Mouse (Mus musculus): ENCODE measurements at regions not wholly inside any gene's neighbourhood (a gene's known extent, or its start where the extent isn't known, plus 50 kb on each side); places are given as distances from the start of the nearest gene placed in this dataset.

GRCm38 (mm10) chr11:41090391-41090900 lies 335.3 kb upstream of the Ccng1 start:
- peak; percentile 5 for DNase-seq

DNA sequence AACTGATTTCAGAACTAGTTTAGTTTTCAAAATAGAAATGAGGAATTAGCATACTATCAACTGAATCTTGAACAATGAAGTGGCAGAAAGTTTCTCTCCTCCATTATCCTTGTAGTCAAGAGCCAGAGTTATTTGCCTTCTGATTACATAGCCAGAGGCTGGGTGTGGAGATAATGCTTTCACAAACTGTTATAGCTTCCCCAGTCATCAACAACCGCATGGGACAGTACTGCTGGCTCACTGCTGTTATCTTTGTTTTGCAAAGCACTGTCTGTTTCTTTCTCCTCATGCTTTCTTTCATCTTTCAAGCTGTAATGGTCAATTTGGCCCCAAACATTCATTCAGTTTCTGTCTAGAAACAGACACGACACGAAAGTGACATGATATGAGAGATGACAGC lies 308.5 kb upstream of the Ccng1 start:
- no peak for DNase-seq

- DNase-seq = no peak
Measured at GRCm38 (mm10) chr11:41057796-41058195, 302.7 kb upstream of the Ccng1 start.

DNA sequence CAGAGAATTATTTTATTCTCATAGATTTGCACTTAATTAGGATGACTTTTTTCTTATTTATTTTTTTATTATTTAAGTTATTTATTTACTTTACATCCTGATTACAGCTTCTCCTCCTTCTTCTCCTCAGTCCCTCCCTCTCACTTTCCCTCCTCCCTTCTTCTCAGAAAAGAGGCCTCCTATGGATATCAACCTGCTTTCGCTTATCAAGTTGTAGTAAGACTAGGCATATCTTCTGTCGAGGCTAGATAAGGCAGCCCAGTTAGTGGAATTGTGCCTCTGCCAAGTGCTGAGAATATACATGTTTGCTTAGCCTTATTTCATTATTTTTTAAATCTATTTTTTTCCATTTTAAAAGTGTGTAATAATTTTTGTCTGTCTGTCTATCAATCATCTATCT lies 274.9 kb upstream of the Ccng1 start:
- no peak for DNase-seq

- no peak for DNase-seq
Measured at GRCm38 (mm10) chr11:41010096-41010495, 255.0 kb upstream of the Ccng1 start.

DNA sequence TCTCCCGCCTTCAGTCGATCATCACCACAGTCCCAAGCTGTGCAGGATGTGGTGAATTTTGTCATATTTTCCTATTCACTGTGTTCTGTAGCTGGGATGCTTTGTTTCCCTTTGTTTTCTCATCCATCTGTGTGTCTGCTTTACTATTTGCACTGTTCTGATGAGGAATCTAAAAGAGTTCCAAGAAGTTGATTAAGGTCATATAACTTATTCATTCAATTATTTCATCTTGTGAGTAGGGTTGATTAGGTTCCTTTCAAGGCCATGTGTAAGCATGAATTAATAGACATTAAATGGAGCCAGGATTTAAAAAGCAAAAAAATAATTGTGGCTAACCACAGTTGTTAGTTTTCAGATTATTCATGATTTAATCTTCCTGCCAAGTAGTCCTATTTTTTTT lies 217.7 kb upstream of the Ccng1 start:
- DNase-seq = no peak

- DNase-seq = peak; percentile 77
Measured at GRCm38 (mm10) chr11:40927168-40927567, 172.1 kb upstream of the Ccng1 start.

- DNase-seq = no peak
Measured at GRCm38 (mm10) chr11:40891485-40891884, 136.4 kb upstream of the Ccng1 start.

DNA sequence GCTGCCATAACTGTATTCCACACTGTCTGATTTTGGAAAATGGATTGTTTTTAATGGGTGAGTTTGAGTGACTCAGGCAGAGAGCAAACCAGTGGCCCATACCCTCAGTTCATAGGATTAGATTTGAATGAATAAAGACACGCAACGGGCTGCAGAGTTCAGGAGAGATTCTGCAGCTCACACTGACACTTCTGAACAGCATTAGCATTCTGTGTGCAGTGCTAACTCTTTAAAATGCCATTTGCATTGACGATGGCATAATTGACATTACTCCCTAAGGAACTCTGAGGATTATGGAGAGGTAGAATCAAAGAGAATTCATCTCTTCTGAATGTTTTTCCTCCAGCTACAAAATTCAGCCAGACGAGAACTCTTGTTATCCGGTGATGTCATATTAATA lies 129.4 kb upstream of the Ccng1 start:
- no peak for DNase-seq

- DNase-seq = no peak
Measured at GRCm38 (mm10) chr11:40879589-40879988, 124.5 kb upstream of the Ccng1 start.

DNA sequence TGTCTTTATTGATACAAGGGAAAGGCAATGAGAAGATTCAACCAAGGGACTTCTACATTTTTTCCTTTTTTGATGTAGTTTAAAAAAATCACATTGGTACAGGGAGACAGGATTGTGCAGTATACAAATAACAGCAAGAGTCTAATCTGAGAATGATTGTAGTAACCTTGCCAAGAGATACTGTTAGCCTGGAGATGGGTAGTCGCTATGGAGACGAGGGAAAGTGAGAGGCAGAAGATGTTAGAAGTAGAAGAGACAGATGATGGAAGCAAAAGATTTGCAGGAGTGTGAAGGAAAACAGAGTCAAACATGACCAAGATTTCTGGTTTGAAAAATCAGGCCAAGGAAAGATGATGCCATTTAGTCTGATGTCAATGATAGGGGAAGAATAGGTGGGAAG lies 117.9 kb upstream of the Ccng1 start:
- no peak for DNase-seq

DNA sequence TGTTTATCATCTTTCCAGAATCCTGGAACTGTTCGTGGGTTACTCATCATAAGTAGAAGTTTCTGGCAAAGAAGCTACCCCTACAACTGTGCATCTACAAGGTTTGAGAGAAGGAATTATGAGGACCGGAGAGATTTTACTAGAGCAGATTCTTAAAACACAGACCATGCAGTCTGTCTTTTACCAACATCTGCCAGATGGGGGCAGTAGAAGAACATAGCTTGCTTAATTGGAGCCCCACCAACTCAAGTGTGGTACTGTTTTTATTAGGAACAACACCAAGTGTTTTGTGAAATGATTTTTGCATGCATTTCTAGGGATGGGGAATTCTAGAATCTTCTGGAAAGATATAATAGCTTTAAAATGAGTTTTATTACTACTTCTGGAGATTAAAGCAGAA lies 110.6 kb upstream of the Ccng1 start:
- peak; percentile 47 for DNase-seq

GRCm38 (mm10) chr11:40851361-40851760 lies 96.2 kb upstream of the Ccng1 start:
- DNase-seq = no peak

GRCm38 (mm10) chr11:40850652-40851092 lies 95.6 kb upstream of the Ccng1 start:
- no peak for DNase-seq

- no peak for DNase-seq
Measured at GRCm38 (mm10) chr11:40846586-40846985, 91.5 kb upstream of the Ccng1 start.

DNA sequence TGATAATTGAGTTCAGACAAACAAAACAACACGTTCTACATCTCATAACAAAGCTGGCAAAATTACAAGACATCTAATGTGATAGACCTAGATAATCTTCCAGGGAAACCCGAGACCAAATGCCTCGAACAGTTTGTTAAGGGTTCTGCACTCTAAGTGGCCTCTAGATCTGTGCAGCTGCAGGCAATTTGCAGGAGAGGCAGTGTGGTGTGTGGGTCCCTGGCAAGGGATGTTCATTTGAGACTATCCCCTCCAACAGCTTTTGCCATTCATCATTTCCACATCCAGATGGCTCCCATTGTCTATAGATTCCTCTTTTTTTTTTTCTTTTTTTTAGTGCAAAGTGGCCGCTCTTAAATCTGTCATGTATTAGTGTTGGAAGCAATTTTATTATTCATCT lies 80.3 kb upstream of the Ccng1 start:
- DNase-seq = no peak
